Mouse (Mus musculus) T-helper 2 cell (primary cell): ENCODE measurements around the gene Antxr1.

ENCODE experiments used
- in situ Hi-C: fragments of 300-600 bp; cut with MboI, MseI; formaldehyde crosslinking; loops from one replicate; pipeline ENCODE4 v1.15.1; 2025; ENCODE audit warnings: high pct_unique_total_duplicates

Antxr1 gene

GRCm38 (mm10) chr6:87292911-87293851 lies 42.4 kb downstream of the Antxr1 start:
- in situ Hi-C loops: no loop called here

- in situ Hi-C loops: no loop called here
Measured at GRCm38 (mm10) chr6:87287251-87287650, 48.4 kb downstream of the Antxr1 start.

GRCm38 (mm10) chr6:87285365-87285749 lies 50.3 kb downstream of the Antxr1 start:
- in situ Hi-C loops: no loop called here

- in situ Hi-C loops: no loop called here
Measured at GRCm38 (mm10) chr6:87284716-87285364, 50.8 kb downstream of the Antxr1 start.

- in situ Hi-C loops: no loop called here
Measured at GRCm38 (mm10) chr6:87282346-87282781, 53.3 kb downstream of the Antxr1 start.

- in situ Hi-C loops: no loop called here
Measured at GRCm38 (mm10) chr6:87281771-87282170, 53.9 kb downstream of the Antxr1 start.

GRCm38 (mm10) chr6:87278151-87278550 lies 57.5 kb downstream of the Antxr1 start:
- in situ Hi-C loops: loop anchor here (5.0 to 10.0 kb wide), 2 partner anchors 176 to 187 kb away; partner anchors contain the start of gene D6Ertd527e

- in situ Hi-C loops: loop anchor here (5.0 to 10.0 kb wide), 2 partner anchors 175 to 187 kb away; partner anchors contain the start of gene D6Ertd527e
Measured at GRCm38 (mm10) chr6:87277527-87277926, 58.1 kb downstream of the Antxr1 start.

GRCm38 (mm10) chr6:87276941-87277340 lies 58.7 kb downstream of the Antxr1 start:
- in situ Hi-C loops: loop anchor here (5.0 to 10.0 kb wide), 2 partner anchors 175 to 188 kb away; partner anchors contain the start of gene D6Ertd527e

- in situ Hi-C loops: loop anchor here (5.0 to 10.0 kb wide), 2 partner anchors 172 to 190 kb away; partner anchors contain the start of gene D6Ertd527e
Measured at GRCm38 (mm10) chr6:87274779-87275178, 60.8 kb downstream of the Antxr1 start.

GRCm38 (mm10) chr6:87273791-87274190 lies 61.8 kb downstream of the Antxr1 start:
- in situ Hi-C loops: loop anchor here (10.0 kb wide), 1 partner anchor 191 kb away; no protein-coding TSS in a partner anchor

- in situ Hi-C loops: loop anchor here (10.0 kb wide), 1 partner anchor 192 kb away; no protein-coding TSS in a partner anchor
Measured at GRCm38 (mm10) chr6:87273141-87273540, 62.5 kb downstream of the Antxr1 start.

- in situ Hi-C loops: loop anchor here (10.0 kb wide), 1 partner anchor 193 kb away; no protein-coding TSS in a partner anchor
Measured at GRCm38 (mm10) chr6:87272202-87272601, 63.4 kb downstream of the Antxr1 start.

- in situ Hi-C loops: loop anchor here (10.0 kb wide), 1 partner anchor 194 kb away; no protein-coding TSS in a partner anchor
Measured at GRCm38 (mm10) chr6:87270452-87270851, 65.2 kb downstream of the Antxr1 start.

- in situ Hi-C loops: loop anchor here (10.0 kb wide), 1 partner anchor 195 kb away; no protein-coding TSS in a partner anchor
Measured at GRCm38 (mm10) chr6:87269950-87270349, 65.7 kb downstream of the Antxr1 start.

- in situ Hi-C loops: no loop called here
Measured at GRCm38 (mm10) chr6:87262666-87263065, 73.0 kb downstream of the Antxr1 start.

GRCm38 (mm10) chr6:87258976-87259375 lies 76.6 kb downstream of the Antxr1 start:
- in situ Hi-C loops: no loop called here

- in situ Hi-C loops: no loop called here
Measured at GRCm38 (mm10) chr6:87257981-87258775, 77.4 kb downstream of the Antxr1 start.

- in situ Hi-C loops: no loop called here
Measured at GRCm38 (mm10) chr6:87257471-87257870, 78.2 kb downstream of the Antxr1 start.

GRCm38 (mm10) chr6:87255668-87256067 lies 80.0 kb downstream of the Antxr1 start:
- in situ Hi-C loops: no loop called here

GRCm38 (mm10) chr6:87254756-87255155 lies 80.9 kb downstream of the Antxr1 start:
- in situ Hi-C loops: no loop called here
